Mouse (Mus musculus) brain, embryonic 14.5 days (tissue): ENCODE data around the gene Zscan18. TPM values are rescaled to one million over a fixed set of nuclear protein-coding genes. Genes with fewer than 3 reads are reported as not detected.
A peak's percentile ranks its signal among the peaks of the same experiment; 100 is the strongest.

Source experiments
- DNase-seq: peaks from one replicate; pipeline ENCODE4 v3.0.0-alpha.2; 2011; ENCODE audit warnings: low read depth
- CTCF ChIP-seq: fragments of 200-500 bp; IDR thresholded peaks from 2 replicates; pipeline ENCODE4 v1.5.1; 2012; ENCODE audit warnings: inconsistent platforms, mild to moderate bottlenecking, moderate library complexity, borderline replicate concordance; ENCODE audit not compliant: insufficient read depth, insufficient read length; ENCODE audit errors: extremely low read depth
- POLR2A ChIP-seq: fragments of 200-500 bp; IDR thresholded peaks from 2 replicates; pipeline ENCODE4 v1.6.1; 2012; ENCODE audit warnings: mild to moderate bottlenecking, inconsistent platforms, borderline replicate concordance; ENCODE audit not compliant: poor library complexity, insufficient read depth, insufficient read length, severe bottlenecking; ENCODE audit errors: extremely low read depth
- polyA plus RNA-seq: library from polyadenylated mRNA; depleted of rRNA; stranded (reverse); fragments of >200 nt; gene quantifications from 2 replicates; pipeline ENCODE4 v1.2.3, GENCODE M21; 2012; rRNA removed

Gene Zscan18
- polyA plus RNA-seq, 1 experiment = 25.6 TPM

GRCm38 (mm10) chr7:12780151-12780830 is 23.1 kb downstream of the Zscan18 start:
- TF ChIP-seq CTCF = no peak
- TF ChIP-seq POLR2A = no peak
- peak; percentile 96 for DNase-seq

GRCm38 (mm10) chr7:12779782-12780150 is 23.7 kb downstream of the Zscan18 start:
- TF ChIP-seq POLR2A (no peak), CTCF (no peak)
- no peak for DNase-seq

- peak; percentile 13 for DNase-seq
- TF ChIP-seq CTCF (no peak), POLR2A (no peak)
These were observed 24.3 kb downstream of the Zscan18 start for GRCm38 (mm10) chr7:12779141-12779540.

- peak; percentile 72 for DNase-seq
- TF ChIP-seq POLR2A (no peak), CTCF (no peak)
These were observed 28.8 kb downstream of the Zscan18 start for GRCm38 (mm10) chr7:12774606-12775005.

- TF ChIP-seq CTCF = no peak
- no peak for TF ChIP-seq POLR2A
- no peak for DNase-seq
These were observed 29.3 kb downstream of the Zscan18 start for GRCm38 (mm10) chr7:12774111-12774510.

- peak; percentile 71 for DNase-seq
- TF ChIP-seq POLR2A (no peak), CTCF (no peak)
These were observed 53.8 kb downstream of the Zscan18 start for GRCm38 (mm10) chr7:12749431-12750198.

GRCm38 (mm10) chr7:12734904-12735303 is 68.5 kb downstream of the Zscan18 start, which contains the start of gene Vmn2r56:
TSS of gene Vmn2r56 (minus strand) at chr7:12735004.
- TF ChIP-seq POLR2A (no peak), CTCF (no peak)
- DNase-seq = no peak

Other genes with a start within 250 kb of the Zscan18 start
- 0.01 TPM in 2 replicates for gene Vmn2r53, start 194.8 kb downstream of the Zscan18 start, polyA plus RNA-seq
- 0.04 TPM in 1 of 2 replicates, not detected in the other for gene Vmn2r54, start 163.3 kb downstream of the Zscan18 start, polyA plus RNA-seq
- gene Vmn2r55, start 118.6 kb downstream of the Zscan18 start, polyA plus RNA-seq = not detected in 2 replicates
- gene Vmn2r56, start 68.6 kb downstream of the Zscan18 start, polyA plus RNA-seq = 0.01 TPM in 2 replicates
- gene Zfp329, start 15.2 kb upstream of the Zscan18 start, polyA plus RNA-seq = 19.1 and 22.6 TPM in 2 replicates
- 11.4 and 13.4 TPM in 2 replicates for gene Zfp110, start 31.1 kb upstream of the Zscan18 start, polyA plus RNA-seq
- gene Zfp128, start 77.5 kb upstream of the Zscan18 start, polyA plus RNA-seq = 9.4 and 10.5 TPM in 2 replicates
- 14.2 and 17.8 TPM in 2 replicates for gene Zscan22, start 94.2 kb upstream of the Zscan18 start, polyA plus RNA-seq
- gene Rps5, start 118.7 kb upstream of the Zscan18 start, polyA plus RNA-seq = 2,137 and 2,684 TPM in 2 replicates
- 2.6 and 3.3 TPM in 2 replicates for gene Rnf225, start 123.8 kb upstream of the Zscan18 start, polyA plus RNA-seq
- gene Zfp324, start 162.2 kb upstream of the Zscan18 start, polyA plus RNA-seq = 14.1 and 16.1 TPM in 2 replicates
- 14.2 and 16.5 TPM in 2 replicates for gene Zfp446, start 174.2 kb upstream of the Zscan18 start, polyA plus RNA-seq
- gene Slc27a5, start 194.6 kb upstream of the Zscan18 start, polyA plus RNA-seq = 0.75 and 1.9 TPM in 2 replicates
- gene Trim28, start 195.5 kb upstream of the Zscan18 start, polyA plus RNA-seq = 585 and 651 TPM in 2 replicates
- 54.8 and 54.9 TPM in 2 replicates for gene Zbtb45, start 206.4 kb upstream of the Zscan18 start, polyA plus RNA-seq
- gene Chmp2a, start 231.2 kb upstream of the Zscan18 start, polyA plus RNA-seq = 166 and 170 TPM in 2 replicates
- 373 and 391 TPM in 2 replicates for gene Ube2m, start 234.6 kb upstream of the Zscan18 start, polyA plus RNA-seq